Mouse (Mus musculus) hindbrain, postnatal 0 days (tissue): ENCODE data around the gene Adap1. TPM values are rescaled to one million over a fixed set of nuclear protein-coding genes. Genes with fewer than 3 reads are reported as not detected.

Experiments
- ATAC-seq: fragments of 200-750 bp; cut with Nextera tagmentation; 2 replicates; pipeline ENCODE4 v1.8.0; 2017; ENCODE audit warnings: mild to moderate bottlenecking, moderate TSS enrichment, moderate library complexity
- DNase-seq: peaks from one replicate; pipeline ENCODE4 v3.0.0-alpha.2; 2015; ENCODE audit warnings: low spot score
- H3K27ac ChIP-seq: fragments of 300-500 bp; sonication (generic); 2 replicates; pipeline ENCODE4 v1.5.1; 2014; ENCODE audit warnings: mild to moderate bottlenecking
- H3K27me3 ChIP-seq: fragments of 300-500 bp; sonication (generic); 2 replicates; pipeline ENCODE4 v1.6.1; 2014; ENCODE audit warnings: low read length, mixed read lengths; ENCODE audit not compliant: insufficient read depth
- H3K36me3 ChIP-seq: fragments of 300-500 bp; sonication (generic); 2 replicates; pipeline ENCODE4 v1.6.1; 2014; ENCODE audit warnings: low read length, mixed read lengths; ENCODE audit not compliant: insufficient read depth
- H3K4me1 ChIP-seq: fragments of 300-500 bp; sonication (generic); 2 replicates; pipeline ENCODE4 v1.6.1; 2014; ENCODE audit warnings: antibody characterized with exemption, low read length, mixed read lengths; ENCODE audit not compliant: insufficient read depth
- H3K4me2 ChIP-seq: fragments of 300-500 bp; sonication (generic); 2 replicates; pipeline ENCODE4 v1.6.1; 2014; ENCODE audit warnings: low read depth, mild to moderate bottlenecking, low read length, moderate library complexity, mixed read lengths
- H3K4me3 ChIP-seq: fragments of 300-500 bp; sonication (generic); 2 replicates; pipeline ENCODE4 v1.5.1; 2014; ENCODE audit warnings: low read length
- H3K9ac ChIP-seq: fragments of 300-500 bp; sonication (generic); replicated peaks from 2 replicates; pipeline ENCODE4 v1.6.1; 2014; ENCODE audit warnings: mild to moderate bottlenecking, low read length, moderate library complexity, mixed read lengths
- H3K9me3 ChIP-seq: fragments of 300-500 bp; sonication (generic); 2 replicates; pipeline ENCODE4 v1.6.1; 2016; ENCODE audit warnings: low read length, mixed read lengths
- CTCF ChIP-seq: IDR thresholded peaks from 2 replicates; pipeline ENCODE4 v1.5.1; 2016; ENCODE audit warnings: antibody characterized with exemption, control low read depth, low read depth
- WGBS: fragments of 180-500 bp; shearing (Covaris S2); extraction: QIAGEN DNeasy Blood & Tissue Kit; methylation state at CpG from one replicate; pipeline ENCODE4 v1.1.7; 2014; 5-methylcytosine and 5-hydroxymethylcytosine counted together
- polyA plus RNA-seq: library from polyadenylated mRNA; unstranded; fragments of >200 nt; fragmentation: Nextera tagmentation; extraction: Ambion mirVana; gene quantifications from 2 replicates; pipeline ENCODE4 v1.2.1, GENCODE M21; 2015
- total RNA-seq: library from RNA; depleted of rRNA; stranded (reverse); fragments of >200 nt; gene quantifications from 2 replicates; pipeline ENCODE4 v1.2.3, GENCODE M21; 2014

Gene Adap1
- total and polyA plus RNA-seq, 2 experiments from 2014 or later: 128 to 242 TPM

DNA sequence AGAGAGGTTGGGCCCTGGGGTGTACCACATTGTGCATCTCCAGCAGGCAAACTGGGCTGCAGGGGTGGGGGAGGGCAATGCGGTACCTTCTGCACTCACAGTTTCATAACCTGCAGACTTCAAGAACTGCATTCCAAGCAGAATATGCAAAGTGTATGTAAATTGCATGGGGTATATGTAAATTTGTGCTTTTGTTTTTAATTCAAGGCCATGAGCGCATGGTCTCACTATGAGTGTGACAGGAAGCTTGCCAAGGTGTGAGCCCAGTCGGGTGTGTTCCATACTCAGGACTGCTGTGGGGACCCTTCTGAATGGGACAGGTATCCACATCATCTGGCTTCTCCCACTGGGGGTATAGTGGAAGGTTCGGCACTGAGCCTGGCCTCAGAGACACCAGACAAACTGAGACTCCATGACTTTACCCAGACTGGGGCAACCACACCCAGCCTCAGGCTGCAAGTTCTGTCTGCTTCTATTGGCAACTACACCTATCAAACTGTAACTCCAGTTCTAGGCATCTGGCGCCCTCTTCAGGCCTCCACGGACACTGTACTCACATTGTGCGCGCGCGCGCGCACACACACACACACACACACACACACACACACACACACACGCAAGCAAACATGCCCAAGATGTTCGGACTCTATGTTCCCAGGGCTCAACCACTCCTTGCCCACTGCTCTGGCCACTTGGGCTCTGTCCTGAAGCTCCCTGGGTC lies 41.8 kb downstream of the Adap1 start:
- no peak overlapping the region for H3K4me2 ChIP-seq
- H3K9me3 ChIP-seq: no peaks in the 10 kb centered on the region
- no peak overlapping the region for H3K27ac ChIP-seq
- DNase-seq (no peak), ATAC-seq (no peak)
- H3K27me3 ChIP-seq: no peaks in the 10 kb centered on the region
- no peaks in the 10 kb centered on the region; the same call in 1 of the 2 replicates for H3K36me3 ChIP-seq
- 95% methylated on average over 14 of the region's 14 CpGs for WGBS
- H3K9ac ChIP-seq: no peak overlapping the region
- no peaks in the 10 kb centered on the region for H3K4me1 ChIP-seq
- no peak overlapping the region for H3K4me3 ChIP-seq
- peak; percentile 25; the same call in 1 of the 2 replicates for TF ChIP-seq CTCF

DNA sequence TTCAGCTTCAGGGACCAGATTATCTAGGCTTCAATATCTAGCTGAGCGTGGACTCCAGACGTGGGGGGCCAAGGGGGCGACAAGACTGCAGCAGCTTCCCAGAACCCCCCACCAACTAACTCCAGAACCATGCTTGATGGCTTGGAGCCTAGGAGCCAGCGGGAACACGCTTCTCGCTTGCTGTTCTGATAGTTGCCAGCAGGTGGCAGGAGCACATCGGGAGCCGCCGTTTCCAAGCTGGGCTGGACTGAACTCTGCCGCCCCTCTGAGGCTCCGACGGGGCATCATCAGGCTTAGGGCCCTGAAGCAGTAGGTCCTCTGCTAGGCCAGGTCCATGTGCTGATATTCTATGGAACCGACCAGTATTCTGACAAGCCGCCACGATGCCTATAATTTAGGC lies 43.2 kb downstream of the Adap1 start:
- H3K9me3 ChIP-seq: no peaks in the 10 kb centered on the region
- ATAC-seq (peak; percentile 68), DNase-seq (peak; percentile 90)
- no peak overlapping the region for H3K4me3 ChIP-seq
- no peak overlapping the region for H3K27ac ChIP-seq
- H3K27me3 ChIP-seq: no peaks in the 10 kb centered on the region
- H3K36me3 ChIP-seq: no peaks in the 10 kb centered on the region; the same call in 1 of the 2 replicates
- no peak overlapping the region for H3K9ac ChIP-seq
- peak; percentile 98 for TF ChIP-seq CTCF
- H3K4me1 ChIP-seq: no peaks in the 10 kb centered on the region
- WGBS: 7% methylated on average over 15 of the region's 15 CpGs
- no peak overlapping the region for H3K4me2 ChIP-seq

DNA sequence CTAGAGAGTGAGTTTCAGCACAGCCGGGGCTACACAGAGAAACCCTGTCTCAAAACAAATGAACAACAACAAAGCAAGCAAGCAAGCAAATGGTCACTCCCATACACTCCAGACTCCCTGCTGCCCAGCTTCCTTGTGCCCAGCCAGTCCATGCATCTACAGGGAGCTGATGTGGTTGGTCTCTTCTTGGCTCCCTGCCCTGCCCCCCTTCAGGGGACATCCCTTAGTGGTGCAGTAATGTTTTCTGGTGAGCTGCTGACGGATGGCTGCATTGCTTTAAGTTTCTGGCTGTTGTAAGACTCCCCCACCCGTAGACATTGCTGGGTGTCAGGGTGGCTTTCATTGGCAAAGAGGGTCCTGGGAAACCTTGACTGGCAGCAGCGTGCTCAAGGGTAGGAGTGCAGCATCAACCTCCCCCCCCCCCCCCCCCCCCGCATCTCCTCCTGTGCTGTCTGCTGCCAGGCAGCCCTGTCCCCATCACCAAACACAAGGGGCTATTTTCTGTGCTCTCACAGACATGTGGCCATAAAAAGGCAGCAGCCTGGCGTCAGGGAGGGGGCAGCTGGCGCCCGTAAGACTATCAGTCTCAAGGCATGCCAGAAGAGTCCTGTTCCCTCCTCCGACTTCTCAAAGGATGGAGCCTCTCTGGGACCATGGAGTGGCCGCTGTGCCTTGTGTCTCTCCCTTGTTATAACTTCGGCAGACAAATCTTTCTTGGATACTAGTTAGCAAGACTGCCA lies 43.9 kb downstream of the Adap1 start:
- TF ChIP-seq CTCF: no peak
- Histone ChIP-seq H3K4me1 (no peaks in the 10 kb centered on the region), H3K9me3 (no peaks in the 10 kb centered on the region), H3K4me2 (no peak overlapping the region), H3K4me3 (no peak overlapping the region), H3K9ac (no peak overlapping the region), H3K27ac (0 out of 2 replicates have a peak overlapping the region, but pooled peaks have one; percentile 2), H3K27me3 (no peaks in the 10 kb centered on the region), H3K36me3 (no peaks in the 10 kb centered on the region; the same call in 1 of the 2 replicates)
- ATAC-seq (peak; percentile 64), DNase-seq (peak; percentile 46)
- 41% methylated on average over 11 of the region's 11 CpGs for WGBS

DNA sequence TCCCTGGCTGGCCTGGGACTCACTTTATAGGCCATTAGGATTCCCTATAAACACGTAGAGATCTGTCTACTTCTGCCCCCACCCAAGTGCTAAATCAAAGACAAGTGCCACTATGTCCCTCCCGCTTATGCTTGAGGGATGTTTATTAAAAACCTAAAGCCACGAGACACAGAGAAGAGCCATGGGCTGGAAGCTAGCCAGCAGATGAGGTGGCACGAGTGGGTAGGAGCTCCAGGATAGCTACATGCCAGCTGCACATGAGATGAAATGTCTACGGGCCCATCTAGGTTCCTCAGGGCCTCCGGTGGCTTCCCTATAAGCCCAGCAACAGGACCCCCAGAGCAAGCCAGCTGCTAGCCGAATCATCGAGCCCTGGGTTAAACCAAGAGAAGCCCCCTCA lies 48.1 kb downstream of the Adap1 start:
- Histone ChIP-seq H3K4me1 (no peaks in the 10 kb centered on the region), H3K9me3 (no peaks in the 10 kb centered on the region), H3K36me3 (no peaks in the 10 kb centered on the region), H3K9ac (no peak overlapping the region), H3K27me3 (no peaks in the 10 kb centered on the region), H3K27ac (no peak overlapping the region), H3K4me2 (no peak overlapping the region), H3K4me3 (no peak overlapping the region)
- no peak for DNase-seq
- no peak for ATAC-seq
- 65% methylated on average over 8 of the region's 8 CpGs for WGBS
- no peak for TF ChIP-seq CTCF

DNA sequence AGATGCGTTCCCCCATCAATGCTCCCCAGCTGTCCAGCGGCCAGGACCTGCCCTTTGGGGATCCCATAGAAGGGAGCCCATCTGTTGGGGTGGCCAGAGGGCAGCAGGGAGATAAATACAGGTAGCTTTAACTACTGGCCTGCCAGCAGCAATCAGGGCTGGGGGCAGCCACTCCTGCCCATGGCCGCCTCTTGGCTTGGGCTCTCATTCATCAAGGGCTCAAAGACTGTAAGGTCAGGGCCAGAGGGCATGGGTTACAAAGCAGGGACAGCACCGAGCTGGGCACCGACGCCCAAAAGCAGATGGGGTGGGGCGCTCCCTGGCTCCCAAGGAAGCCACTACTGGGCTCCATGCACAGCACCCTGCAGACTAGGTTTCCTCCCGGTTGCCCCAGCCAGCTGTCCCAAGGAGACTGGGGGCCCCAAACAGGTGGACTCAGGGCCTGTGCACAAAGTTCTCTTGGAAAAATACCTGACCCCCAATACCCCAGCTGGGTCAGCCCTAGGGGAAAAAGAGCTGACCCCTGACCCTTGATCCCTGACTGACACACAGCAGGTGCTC lies 53.3 kb downstream of the Adap1 start:
- 47% methylated on average over 8 of the region's 8 CpGs for WGBS
- Histone ChIP-seq H3K27ac (no peak overlapping the region), H3K9ac (no peak overlapping the region), H3K36me3 (peaks cover 8% of the 10 kb centered on the region; the same call in 1 of the 2 replicates), H3K27me3 (no peaks in the 10 kb centered on the region), H3K4me1 (0 out of 2 replicates have a peak, but pooled peaks cover 2% of the 10 kb centered on the region), H3K4me3 (no peak overlapping the region), H3K4me2 (no peak overlapping the region), H3K9me3 (no peaks in the 10 kb centered on the region)
- DNase-seq (no peak), ATAC-seq (no peak)
- no peak for TF ChIP-seq CTCF

DNA sequence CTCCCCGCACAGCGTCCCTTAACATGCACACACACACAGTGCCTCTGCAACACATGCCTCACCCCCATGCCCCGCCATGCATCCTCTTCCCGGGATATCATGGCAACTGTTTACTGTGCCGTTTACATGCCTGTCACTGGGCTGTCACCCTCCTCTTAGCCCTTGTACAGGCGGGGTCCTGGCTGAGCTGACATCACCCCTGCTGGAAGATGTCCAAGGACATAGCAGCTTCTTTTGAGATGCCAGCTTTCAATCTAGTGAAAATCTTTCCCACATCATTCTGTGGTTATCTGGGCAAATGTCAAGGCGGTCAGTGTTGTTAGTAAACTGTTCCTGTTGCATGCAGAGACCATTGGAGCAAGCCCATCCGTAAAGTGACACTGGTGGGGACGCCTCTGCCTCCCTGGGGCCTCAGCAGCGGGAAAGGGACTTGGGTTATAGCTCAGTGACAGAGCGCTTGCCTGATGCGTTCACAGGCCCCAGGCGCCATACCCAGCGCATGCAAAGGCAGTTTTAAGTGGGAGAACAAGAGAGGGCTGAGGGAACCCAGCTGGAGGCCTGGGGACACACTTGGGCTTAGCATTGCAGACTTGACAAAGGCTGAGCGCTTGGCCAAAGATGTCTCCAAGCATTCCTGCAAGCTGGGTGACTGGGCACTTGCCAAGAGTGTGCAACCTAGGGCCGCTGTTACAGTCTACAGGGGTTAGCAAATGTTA lies 54.5 kb downstream of the Adap1 start:
- 44% methylated on average over 16 of the region's 16 CpGs for WGBS
- Histone ChIP-seq H3K27ac (peak overlapping the region; percentile 68), H3K36me3 (peaks cover 19% of the 10 kb centered on the region), H3K4me2 (no peak overlapping the region), H3K9ac (no peak overlapping the region), H3K4me1 (0 out of 2 replicates have a peak, but pooled peaks cover 2% of the 10 kb centered on the region), H3K27me3 (no peaks in the 10 kb centered on the region), H3K9me3 (no peaks in the 10 kb centered on the region), H3K4me3 (no peak overlapping the region)
- ATAC-seq: 0 out of 2 replicates have a peak, but pooled peaks have one; percentile 19
- TF ChIP-seq CTCF: no peak
- DNase-seq: peak; percentile 25
